Mouse (Mus musculus): Measurements from ENCODE around the gene Mcm10. TPM values are rescaled to one million over a fixed set of nuclear protein-coding genes. Genes with fewer than 3 reads are reported as not detected.

Mcm10 gene
- polyA plus RNA-seq, 1 experiment from 2014 or later = 34.4 TPM

DNA sequence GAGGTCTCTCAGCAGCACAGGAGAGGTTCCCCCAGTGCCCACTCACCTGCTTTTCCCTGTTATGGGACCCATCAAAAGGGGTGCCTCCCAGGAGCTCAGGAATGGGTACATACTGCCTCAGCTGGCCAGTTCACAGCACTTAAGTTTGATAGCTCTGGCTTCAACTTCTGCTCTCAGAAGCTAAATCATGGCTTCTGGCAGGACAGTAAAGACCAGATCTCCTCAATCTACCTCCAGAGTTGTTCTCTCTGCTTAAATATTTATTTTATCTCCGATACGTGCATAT, 30.8 kb upstream of the Mcm10 start:
- 89% methylated on average over 2 of the region's 2 CpGs for WGBS
- ATAC-seq (ENCODE audit: low FRiP score) = no peak

DNA sequence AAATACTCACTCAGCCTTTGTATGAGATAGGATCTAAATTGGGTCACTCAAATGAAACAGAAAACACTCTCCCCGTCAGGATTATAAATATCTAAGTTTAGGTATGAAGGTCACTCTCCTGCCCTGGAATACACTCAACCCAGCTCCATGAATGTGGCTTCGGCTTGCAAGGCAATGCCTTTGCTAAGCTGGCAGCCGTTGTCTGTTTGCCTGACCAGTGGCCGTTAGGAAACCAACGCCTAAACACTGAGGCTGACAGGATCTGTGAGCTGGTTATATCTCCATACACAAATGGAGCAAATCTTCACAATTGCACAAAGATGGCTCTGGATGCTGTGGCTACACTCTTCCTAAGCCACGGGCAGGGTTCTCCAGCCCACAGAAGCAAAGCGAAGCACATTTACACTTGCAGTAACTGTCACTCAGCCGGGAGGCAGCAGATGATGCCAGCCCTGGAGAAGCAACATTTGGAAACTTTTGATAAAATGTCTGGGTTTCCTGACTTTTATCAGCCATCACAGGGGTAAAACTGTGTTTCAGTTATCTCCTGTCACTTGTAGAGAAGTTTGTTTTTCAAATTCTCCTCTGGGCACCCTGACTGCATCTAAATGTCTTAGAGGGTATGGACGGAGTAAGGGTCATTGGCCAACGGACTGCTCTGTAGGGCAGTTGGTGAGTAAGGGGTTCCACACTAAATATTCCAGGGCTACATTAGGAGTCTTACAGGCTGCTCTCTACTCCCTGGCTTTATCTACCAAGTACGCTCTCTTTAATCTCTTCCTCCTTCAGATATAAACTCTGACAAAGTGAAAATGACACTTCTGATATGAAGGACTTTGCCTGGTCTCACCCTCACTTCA, 30.3 kb upstream of the Mcm10 start:
- no peak for DNase-seq (ENCODE audit: low spot score)
- no peak overlapping the region for H3K27ac ChIP-seq (ENCODE audit: low read depth, low read length)
- no peaks in the 10 kb centered on the region for H3K9me3 ChIP-seq (ENCODE audit: control insufficient read depth, low read length)
- no peaks in the 10 kb centered on the region for H3K36me3 ChIP-seq (ENCODE audit: control insufficient read depth, insufficient read depth, low read length)
- ATAC-seq (ENCODE audit: low FRiP score) = no peak
- H3K4me2 ChIP-seq (replicated peaks; ENCODE audit: low read depth, low read length) = no peak overlapping the region
- 84% methylated on average over 11 of the region's 11 CpGs for WGBS
- H3K9ac ChIP-seq (ENCODE audit: low read depth, low read length) = no peak overlapping the region
- H3K27me3 ChIP-seq (ENCODE audit: control insufficient read depth, insufficient read depth, low read length) = no peaks in the 10 kb centered on the region
- H3K4me3 ChIP-seq (ENCODE audit: low read depth, low read length) = no peak overlapping the region
- 0 out of 2 replicates have a peak, but pooled peaks cover 2% of the 10 kb centered on the region for H3K4me1 ChIP-seq (replicated peaks; ENCODE audit: control insufficient read depth, insufficient read depth, low read length)

More for the DNA sequence above, 30.8 kb upstream of the Mcm10 start:
- Histone ChIP-seq H3K9me3 (ENCODE audit: control insufficient read depth, low read length) (no peaks in the 10 kb centered on the region), H3K27ac (ENCODE audit: low read depth, low read length) (no peak overlapping the region), H3K27me3 (ENCODE audit: control insufficient read depth, insufficient read depth, low read length) (no peaks in the 10 kb centered on the region), H3K36me3 (ENCODE audit: control insufficient read depth, insufficient read depth, low read length) (no peaks in the 10 kb centered on the region), H3K4me2 (replicated peaks; ENCODE audit: low read depth, low read length) (no peak overlapping the region), H3K9ac (ENCODE audit: low read depth, low read length) (no peak overlapping the region), H3K4me3 (ENCODE audit: low read depth, low read length) (no peak overlapping the region), H3K4me1 (replicated peaks; ENCODE audit: control insufficient read depth, insufficient read depth, low read length) (no peaks in the 10 kb centered on the region)
- no peak for DNase-seq (ENCODE audit: low spot score)

DNA sequence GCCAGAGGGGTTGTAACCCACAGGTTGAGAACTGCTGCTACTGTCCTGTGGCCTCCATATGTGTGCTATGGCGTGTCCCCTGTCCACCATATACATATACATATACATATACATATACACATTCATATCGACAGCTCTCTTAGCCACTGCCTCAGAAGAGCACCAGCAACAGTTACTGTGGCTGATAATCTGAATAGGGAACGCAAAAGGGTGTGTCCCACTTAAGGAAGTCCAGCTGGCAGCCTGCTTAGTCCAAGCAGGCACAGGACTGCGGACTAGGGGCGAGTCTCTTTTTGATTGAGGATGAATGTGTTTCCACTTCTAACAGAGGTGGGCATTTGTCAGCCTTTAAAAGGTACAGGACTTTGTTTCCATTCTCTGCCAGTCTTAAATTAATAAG, 29.3 kb upstream of the Mcm10 start:
- Histone ChIP-seq H3K4me1 (replicated peaks; ENCODE audit: control insufficient read depth, insufficient read depth, low read length) (0 out of 2 replicates have a peak, but pooled peaks cover 2% of the 10 kb centered on the region), H3K27ac (ENCODE audit: low read depth, low read length) (no peak overlapping the region), H3K36me3 (ENCODE audit: control insufficient read depth, insufficient read depth, low read length) (no peaks in the 10 kb centered on the region), H3K4me3 (ENCODE audit: low read depth, low read length) (no peak overlapping the region), H3K9me3 (ENCODE audit: control insufficient read depth, low read length) (no peaks in the 10 kb centered on the region), H3K9ac (ENCODE audit: low read depth, low read length) (no peak overlapping the region), H3K4me2 (replicated peaks; ENCODE audit: low read depth, low read length) (no peak overlapping the region), H3K27me3 (ENCODE audit: control insufficient read depth, insufficient read depth, low read length) (no peaks in the 10 kb centered on the region)
- 87% methylated on average over 5 of the region's 5 CpGs for WGBS
- ATAC-seq (ENCODE audit: low FRiP score) (no peak), DNase-seq (ENCODE audit: low spot score) (no peak)

- no peaks in the 10 kb centered on the region for H3K9me3 ChIP-seq (ENCODE audit: control insufficient read depth, low read length)
- WGBS = 92% methylated on average over 12 of the region's 12 CpGs
- no peak overlapping the region for H3K9ac ChIP-seq (ENCODE audit: low read depth, low read length)
- H3K27me3 ChIP-seq (ENCODE audit: control insufficient read depth, insufficient read depth, low read length) = no peaks in the 10 kb centered on the region
- no peak overlapping the region for H3K4me2 ChIP-seq (replicated peaks; ENCODE audit: low read depth, low read length)
- DNase-seq (ENCODE audit: low spot score) (no peak), ATAC-seq (ENCODE audit: low FRiP score) (no peak)
- H3K27ac ChIP-seq (ENCODE audit: low read depth, low read length) = no peak overlapping the region
- no peaks in the 10 kb centered on the region for H3K36me3 ChIP-seq (ENCODE audit: control insufficient read depth, insufficient read depth, low read length)
- 0 out of 2 replicates have a peak, but pooled peaks cover 2% of the 10 kb centered on the region for H3K4me1 ChIP-seq (replicated peaks; ENCODE audit: control insufficient read depth, insufficient read depth, low read length)
- H3K4me3 ChIP-seq (ENCODE audit: low read depth, low read length) = no peak overlapping the region
These were observed 27.9 kb upstream of the Mcm10 start for GRCm38 (mm10) chr2:5040281-5041161.

DNA sequence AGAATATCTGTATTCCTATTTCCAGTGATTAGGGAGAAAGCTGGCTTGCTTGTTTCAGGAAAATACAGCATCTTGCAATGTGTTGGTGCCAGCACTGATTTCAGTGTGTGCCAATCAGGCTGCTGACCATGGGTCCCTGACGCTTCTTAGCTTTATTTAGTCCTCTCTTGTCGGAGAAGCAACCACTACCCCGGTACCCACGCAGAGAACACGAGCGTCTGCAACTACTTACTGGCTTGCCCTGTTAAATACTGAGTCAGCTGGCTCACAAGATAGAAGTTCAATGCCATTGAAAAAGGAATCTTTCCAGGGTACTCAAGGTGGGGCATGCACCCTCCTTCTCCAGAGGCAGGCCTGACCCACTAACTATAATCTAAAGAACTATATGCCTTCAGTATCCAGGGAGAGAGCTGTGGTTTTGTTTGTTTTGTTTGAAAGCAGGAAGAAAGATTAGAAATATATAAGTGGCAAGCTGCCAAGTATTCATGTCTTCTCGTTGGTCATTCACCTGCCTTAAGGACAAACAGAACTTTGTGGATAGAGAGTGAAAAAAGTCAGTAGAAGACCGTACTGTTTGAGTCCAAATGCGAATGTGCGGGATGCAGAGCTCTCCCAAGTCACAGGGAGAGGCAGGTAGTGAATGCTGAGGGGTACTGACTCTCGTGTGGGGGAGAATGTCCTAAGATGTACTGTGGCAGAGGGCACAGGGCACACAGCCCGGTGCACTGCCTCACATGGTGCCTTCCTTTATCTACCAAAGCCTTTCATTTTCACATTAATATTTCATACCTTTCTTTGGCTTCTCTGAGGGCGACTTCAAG, 27.0 kb upstream of the Mcm10 start:
- no peak overlapping the region for H3K4me3 ChIP-seq (ENCODE audit: low read depth, low read length)
- DNase-seq (ENCODE audit: low spot score) = no peak
- no peak overlapping the region for H3K4me2 ChIP-seq (replicated peaks; ENCODE audit: low read depth, low read length)
- no peaks in the 10 kb centered on the region for H3K27me3 ChIP-seq (ENCODE audit: control insufficient read depth, insufficient read depth, low read length)
- no peaks in the 10 kb centered on the region for H3K36me3 ChIP-seq (ENCODE audit: control insufficient read depth, insufficient read depth, low read length)
- ATAC-seq (ENCODE audit: low FRiP score) = no peak
- H3K4me1 ChIP-seq (replicated peaks; ENCODE audit: control insufficient read depth, insufficient read depth, low read length) = 0 out of 2 replicates have a peak, but pooled peaks cover 2% of the 10 kb centered on the region
- no peak overlapping the region for H3K27ac ChIP-seq (ENCODE audit: low read depth, low read length)
- H3K9ac ChIP-seq (ENCODE audit: low read depth, low read length) = no peak overlapping the region
- WGBS = 86% methylated on average over 13 of the region's 13 CpGs
- no peaks in the 10 kb centered on the region for H3K9me3 ChIP-seq (ENCODE audit: control insufficient read depth, low read length)

DNA sequence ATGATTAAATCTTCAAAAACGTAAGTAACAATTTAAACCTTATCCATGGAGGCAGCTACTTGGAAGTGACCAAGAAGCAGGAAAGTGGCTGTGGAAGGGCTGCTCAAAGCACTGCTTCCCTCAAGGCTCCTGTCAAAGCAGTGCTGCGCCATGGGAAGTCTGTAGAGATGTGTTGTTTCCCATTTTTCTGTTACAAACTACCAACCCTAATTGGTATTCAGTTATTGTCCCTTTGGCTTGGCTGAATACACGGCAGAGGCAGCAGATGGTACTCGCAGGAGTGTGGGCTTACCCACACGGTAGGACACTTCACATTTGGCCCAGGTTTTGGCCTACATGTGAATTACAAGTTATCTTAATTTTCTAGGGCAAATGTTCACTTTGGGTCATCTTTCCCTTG, 25.7 kb upstream of the Mcm10 start:
- Histone ChIP-seq H3K4me3 (ENCODE audit: low read depth, low read length) (no peak overlapping the region), H3K9ac (ENCODE audit: low read depth, low read length) (no peak overlapping the region), H3K36me3 (ENCODE audit: control insufficient read depth, insufficient read depth, low read length) (no peaks in the 10 kb centered on the region), H3K27ac (ENCODE audit: low read depth, low read length) (no peak overlapping the region), H3K27me3 (ENCODE audit: control insufficient read depth, insufficient read depth, low read length) (no peaks in the 10 kb centered on the region), H3K4me1 (replicated peaks; ENCODE audit: control insufficient read depth, insufficient read depth, low read length) (0 out of 2 replicates have a peak, but pooled peaks cover 2% of the 10 kb centered on the region), H3K4me2 (replicated peaks; ENCODE audit: low read depth, low read length) (no peak overlapping the region), H3K9me3 (ENCODE audit: control insufficient read depth, low read length) (no peaks in the 10 kb centered on the region)
- ATAC-seq (ENCODE audit: low FRiP score) (0 out of 2 replicates have a peak, but pooled peaks have one; percentile 40), DNase-seq (ENCODE audit: low spot score) (no peak)
- 73% methylated on average over 5 of the region's 5 CpGs for WGBS

GRCm38 (mm10) chr2:5037390-5037789, 24.8 kb upstream of the Mcm10 start:
- Histone ChIP-seq H3K4me2 (replicated peaks; ENCODE audit: low read depth, low read length) (no peak overlapping the region), H3K36me3 (ENCODE audit: control insufficient read depth, insufficient read depth, low read length) (no peaks in the 10 kb centered on the region), H3K9ac (ENCODE audit: low read depth, low read length) (no peak overlapping the region), H3K27me3 (ENCODE audit: control insufficient read depth, insufficient read depth, low read length) (no peaks in the 10 kb centered on the region), H3K4me3 (ENCODE audit: low read depth, low read length) (no peak overlapping the region), H3K4me1 (replicated peaks; ENCODE audit: control insufficient read depth, insufficient read depth, low read length) (0 out of 2 replicates have a peak, but pooled peaks cover 2% of the 10 kb centered on the region), H3K9me3 (ENCODE audit: control insufficient read depth, low read length) (no peaks in the 10 kb centered on the region), H3K27ac (ENCODE audit: low read depth, low read length) (no peak overlapping the region)
- DNase-seq (ENCODE audit: low spot score) (no peak), ATAC-seq (ENCODE audit: low FRiP score) (no peak)
- WGBS = 49% methylated on average over 3 of the region's 3 CpGs

DNA sequence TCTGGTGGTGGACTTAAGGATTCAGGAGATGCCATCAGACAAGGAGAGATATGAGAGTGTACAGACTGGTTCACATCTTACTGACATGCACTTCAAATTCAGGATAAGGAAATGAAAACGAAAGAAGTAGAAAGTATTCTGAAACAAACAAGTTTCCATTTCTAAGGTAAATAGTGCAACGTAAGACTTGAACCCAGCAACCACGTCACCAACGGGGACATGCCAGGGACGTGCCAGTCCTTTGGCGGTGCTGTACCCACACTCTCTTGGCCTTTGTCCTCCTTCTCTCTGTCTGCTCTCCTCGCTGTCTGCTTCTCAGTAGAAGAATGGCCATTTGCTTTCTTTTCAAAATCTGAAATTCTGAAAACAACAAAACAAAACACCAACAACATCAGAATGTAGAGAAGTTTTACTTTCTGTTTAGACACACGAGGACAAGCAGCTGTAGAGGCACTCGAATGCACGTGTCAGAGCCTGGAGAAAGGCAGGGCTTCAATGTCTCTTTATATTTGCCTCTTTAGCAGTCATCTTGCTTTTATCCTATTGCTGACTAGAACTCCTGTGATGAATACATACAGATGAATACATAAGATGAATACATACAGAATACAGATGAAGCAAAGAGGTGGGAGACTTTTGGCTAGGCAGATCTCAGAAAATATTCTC, 24.0 kb upstream of the Mcm10 start:
- DNase-seq (ENCODE audit: low spot score) = no peak
- Histone ChIP-seq H3K4me1 (replicated peaks; ENCODE audit: control insufficient read depth, insufficient read depth, low read length) (0 out of 2 replicates have a peak, but pooled peaks cover 2% of the 10 kb centered on the region), H3K27me3 (ENCODE audit: control insufficient read depth, insufficient read depth, low read length) (no peaks in the 10 kb centered on the region), H3K9me3 (ENCODE audit: control insufficient read depth, low read length) (no peaks in the 10 kb centered on the region), H3K27ac (ENCODE audit: low read depth, low read length) (no peak overlapping the region), H3K4me3 (ENCODE audit: low read depth, low read length) (no peak overlapping the region), H3K36me3 (ENCODE audit: control insufficient read depth, insufficient read depth, low read length) (no peaks in the 10 kb centered on the region), H3K9ac (ENCODE audit: low read depth, low read length) (no peak overlapping the region), H3K4me2 (replicated peaks; ENCODE audit: low read depth, low read length) (no peak overlapping the region)
- WGBS = 86% methylated on average over 10 of the region's 10 CpGs
- no peak for ATAC-seq (ENCODE audit: low FRiP score)
